Mouse (Mus musculus): ENCODE measurements around the gene Dnajc12. TPM values are rescaled to one million over a fixed set of nuclear protein-coding genes. Genes with fewer than 3 reads are reported as not detected.
"Not testable (repeated sequence)": the region's sequence is repeated elsewhere in the genome, so short reads cannot be mapped to it uniquely, and the experiment has no call there.

Gene Dnajc12
- polyA plus RNA-seq, 1 experiment from 2014 or later, result 9.1 TPM

DNA sequence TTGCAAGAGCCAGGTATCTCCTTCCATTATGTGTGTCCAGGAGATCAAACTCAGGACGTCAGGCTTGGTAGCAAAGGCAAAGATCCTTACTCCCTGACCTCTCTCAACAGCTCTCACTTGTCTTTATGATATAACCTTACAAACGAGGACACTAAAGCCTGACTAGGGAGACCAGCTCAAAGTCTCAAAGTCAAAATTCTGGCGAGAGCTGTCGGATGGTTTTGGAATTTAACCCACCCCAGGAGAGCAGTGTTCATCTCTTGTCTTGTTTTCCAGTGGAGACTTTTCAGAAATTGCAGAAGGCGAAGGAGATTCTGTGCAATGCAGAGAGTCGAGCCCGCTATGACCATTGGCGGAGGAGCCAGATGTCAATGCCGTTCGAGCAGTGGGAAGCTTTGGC, 14.7 kb downstream of the Dnajc12 start:
- no peak for ATAC-seq (ENCODE audit: low FRiP score)
- no peaks in the 10 kb centered on the region for H3K36me3 ChIP-seq (replicated peaks)
- H3K27me3 ChIP-seq, result no peaks in the 10 kb centered on the region
- no peaks in the 10 kb centered on the region for H3K4me1 ChIP-seq
- no peak overlapping the region for H3K4me2 ChIP-seq
- no peak overlapping the region for H3K27ac ChIP-seq
- H3K9me3 ChIP-seq, result no peaks in the 10 kb centered on the region
- H3K4me3 ChIP-seq (replicated peaks), result no peak overlapping the region
- no peak overlapping the region for H3K9ac ChIP-seq
- WGBS, result 91% methylated on average over 10 of the region's 10 CpGs

DNA sequence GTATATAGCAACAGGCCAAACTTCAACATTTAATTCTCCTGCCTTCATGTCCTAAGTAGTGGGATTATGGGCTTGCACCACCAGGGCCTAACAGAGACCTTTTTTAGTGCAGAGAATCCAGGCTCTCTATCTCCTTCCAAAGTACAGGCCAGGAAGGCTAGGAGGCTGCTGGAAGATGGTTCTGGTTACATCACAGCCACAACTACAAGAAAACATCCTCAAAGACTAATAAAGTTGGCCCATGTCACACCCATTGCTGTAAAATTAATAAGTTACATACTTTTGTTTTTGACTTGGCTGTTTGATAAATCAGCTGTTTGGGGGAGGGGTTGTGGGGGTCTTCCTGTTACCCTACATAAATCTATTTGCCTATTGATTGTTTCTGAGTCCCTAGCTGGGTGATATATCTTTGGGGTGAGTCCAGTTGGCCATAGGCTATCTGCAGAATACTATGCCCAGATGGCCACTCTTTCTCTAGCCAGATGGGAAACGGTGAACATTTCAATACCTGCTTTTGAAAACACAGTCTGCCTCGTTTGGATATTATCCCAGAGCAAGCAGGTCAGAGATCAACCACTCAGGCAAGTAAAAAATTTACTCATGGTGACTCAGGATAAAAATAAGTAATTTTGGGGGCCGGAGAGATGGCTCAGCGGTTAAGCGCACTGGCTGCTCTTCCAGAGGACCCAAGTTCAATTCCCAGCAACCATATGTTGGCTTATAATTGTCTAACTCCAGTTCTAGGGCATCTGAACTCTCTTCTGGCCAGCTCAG, 20.7 kb downstream of the Dnajc12 start:
- no peak for ATAC-seq (ENCODE audit: low FRiP score)
- Histone ChIP-seq H3K4me3 (replicated peaks) (no peak overlapping the region), H3K9me3 (no peaks in the 10 kb centered on the region), H3K36me3 (replicated peaks) (no peaks in the 10 kb centered on the region), H3K27me3 (no peaks in the 10 kb centered on the region), H3K4me2 (no peak overlapping the region), H3K27ac (no peak overlapping the region), H3K9ac (no peak overlapping the region), H3K4me1 (no peaks in the 10 kb centered on the region)
- WGBS, result 87% methylated on average over 5 of the region's 5 CpGs

GRCm38 (mm10) chr10:63403636-63404035, 21.4 kb downstream of the Dnajc12 start:
- no peaks in the 10 kb centered on the region for H3K9me3 ChIP-seq

DNA sequence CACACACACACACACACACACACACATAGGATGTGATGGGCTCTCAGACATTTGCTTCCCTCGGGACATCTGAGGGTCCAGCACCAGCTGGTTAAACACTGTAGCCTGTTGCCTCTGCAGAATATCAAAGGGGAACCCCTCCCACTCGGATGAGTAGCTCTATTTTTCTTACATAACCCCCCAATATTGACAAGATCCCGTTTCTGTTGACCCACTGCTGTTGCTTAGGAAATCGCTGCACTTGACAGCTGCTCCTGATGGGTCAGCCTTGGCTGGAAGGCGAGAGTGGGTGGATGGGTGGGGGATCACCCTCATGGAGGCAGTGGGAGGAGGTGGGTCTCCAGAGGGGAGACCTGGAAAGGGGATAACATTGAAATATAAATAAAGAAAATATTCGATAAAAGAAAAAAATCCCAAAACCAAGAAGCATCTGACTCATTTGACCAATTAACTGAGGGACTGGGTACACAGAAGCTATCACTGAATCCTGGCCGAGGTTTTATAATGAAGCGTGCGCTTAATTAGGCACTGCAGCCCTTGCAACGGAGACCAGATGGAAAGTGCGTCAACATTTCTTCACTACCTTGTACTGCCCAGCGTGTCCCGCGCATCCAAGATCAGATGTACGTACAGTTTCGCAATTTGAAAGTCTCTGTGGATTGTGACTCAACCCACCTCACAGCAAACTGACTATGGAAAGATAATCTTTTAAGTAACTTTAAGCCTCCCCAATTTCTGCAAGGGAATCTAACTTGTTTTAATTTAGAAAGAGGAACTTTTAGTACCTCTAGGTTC, 28.1 kb downstream of the Dnajc12 start:
- Histone ChIP-seq H3K27ac (no peak overlapping the region), H3K4me2 (no peak overlapping the region), H3K27me3 (no peaks in the 10 kb centered on the region), H3K4me1 (peaks cover 7% of the 10 kb centered on the region), H3K9me3 (no peaks in the 10 kb centered on the region), H3K9ac (no peak overlapping the region), H3K36me3 (replicated peaks) (no peaks in the 10 kb centered on the region), H3K4me3 (replicated peaks) (no peak overlapping the region)
- 59% methylated on average over 16 of the region's 16 CpGs for WGBS
- peak; percentile 65; the same call in 1 of the 2 replicates for ATAC-seq (ENCODE audit: low FRiP score)

More at GRCm38 (mm10) chr10:63403636-63404035, 21.4 kb downstream of the Dnajc12 start:
- Histone ChIP-seq H3K36me3 (replicated peaks) (no peaks in the 10 kb centered on the region), H3K27me3 (no peaks in the 10 kb centered on the region), H3K4me2 (no peak overlapping the region), H3K4me1 (no peaks in the 10 kb centered on the region), H3K4me3 (replicated peaks) (no peak overlapping the region), H3K27ac (no peak overlapping the region), H3K9ac (no peak overlapping the region)
- ATAC-seq (ENCODE audit: low FRiP score), result no peak
- WGBS, result 89% methylated on average over 2 of the region's 2 CpGs

DNA sequence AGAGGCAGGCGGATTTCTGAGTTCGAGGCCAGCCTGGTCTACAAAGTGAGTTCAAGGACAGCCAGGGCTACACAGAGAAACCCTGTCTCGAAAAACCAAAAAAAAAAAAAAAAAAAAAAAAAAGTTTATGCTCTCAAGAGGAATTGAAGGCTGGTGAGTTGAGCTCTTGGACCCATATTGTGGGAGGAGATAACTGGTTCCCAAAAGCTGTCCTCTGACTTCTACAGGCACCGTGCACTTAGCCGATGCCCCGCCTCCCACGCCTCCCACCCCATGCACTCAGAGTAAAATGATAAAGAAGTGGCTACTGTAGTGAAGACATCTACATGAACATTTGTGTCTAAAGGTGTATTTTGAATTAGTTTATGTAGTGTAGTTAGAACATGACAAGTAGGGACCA, 29.4 kb downstream of the Dnajc12 start:
- H3K9ac ChIP-seq; H3K4me2 ChIP-seq; H3K9me3 ChIP-seq; H3K27me3 ChIP-seq; H3K27ac ChIP-seq; ATAC-seq (ENCODE audit: low FRiP score); H3K4me3 ChIP-seq (replicated peaks); H3K4me1 ChIP-seq; H3K36me3 ChIP-seq (replicated peaks): not testable (repeated sequence)
- WGBS, result 89% methylated on average over 6 of the region's 7 CpGs

DNA sequence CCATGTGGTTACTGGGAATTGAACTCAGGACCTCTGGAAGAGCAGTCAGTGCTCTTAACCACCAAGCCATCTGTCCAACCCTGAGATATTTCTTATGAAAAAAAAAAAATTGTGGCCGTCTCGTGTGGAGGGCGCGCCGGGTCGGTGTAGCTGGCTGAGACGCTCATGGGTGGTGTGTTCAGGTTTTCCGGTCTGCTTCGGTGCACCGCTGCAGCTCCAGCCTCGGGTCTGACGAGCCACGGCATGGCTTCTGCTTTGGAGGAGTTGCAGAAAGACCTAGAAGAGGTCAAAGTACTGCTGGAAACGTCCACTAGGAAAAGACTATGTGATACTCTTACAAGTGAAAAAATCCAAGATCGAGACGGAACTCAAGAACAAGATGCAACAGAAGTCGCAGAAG, 30.5 kb downstream of the Dnajc12 start:
- Histone ChIP-seq H3K4me1 (peaks cover 7% of the 10 kb centered on the region), H3K4me2 (no peak overlapping the region), H3K27ac (no peak overlapping the region), H3K9ac (no peak overlapping the region), H3K36me3 (replicated peaks) (no peaks in the 10 kb centered on the region), H3K27me3 (no peaks in the 10 kb centered on the region), H3K4me3 (replicated peaks) (no peak overlapping the region), H3K9me3 (no peaks in the 10 kb centered on the region)
- 89% methylated on average over 17 of the region's 17 CpGs for WGBS
- ATAC-seq (ENCODE audit: low FRiP score), result no peak

- no peaks in the 10 kb centered on the region for H3K36me3 ChIP-seq (replicated peaks)
- H3K9ac ChIP-seq, result no peak overlapping the region
- H3K9me3 ChIP-seq, result no peaks in the 10 kb centered on the region
- H3K4me3 ChIP-seq (replicated peaks), result no peak overlapping the region
- no peak for ATAC-seq (ENCODE audit: low FRiP score)
- peaks cover 3% of the 10 kb centered on the region for H3K4me1 ChIP-seq
- H3K27ac ChIP-seq, result no peak overlapping the region
- WGBS, result 89% methylated on average over 7 of the region's 7 CpGs
- no peak overlapping the region for H3K4me2 ChIP-seq
- H3K27me3 ChIP-seq, result no peaks in the 10 kb centered on the region
Observed at GRCm38 (mm10) chr10:63415287-63415686, 33.0 kb downstream of the Dnajc12 start.

DNA sequence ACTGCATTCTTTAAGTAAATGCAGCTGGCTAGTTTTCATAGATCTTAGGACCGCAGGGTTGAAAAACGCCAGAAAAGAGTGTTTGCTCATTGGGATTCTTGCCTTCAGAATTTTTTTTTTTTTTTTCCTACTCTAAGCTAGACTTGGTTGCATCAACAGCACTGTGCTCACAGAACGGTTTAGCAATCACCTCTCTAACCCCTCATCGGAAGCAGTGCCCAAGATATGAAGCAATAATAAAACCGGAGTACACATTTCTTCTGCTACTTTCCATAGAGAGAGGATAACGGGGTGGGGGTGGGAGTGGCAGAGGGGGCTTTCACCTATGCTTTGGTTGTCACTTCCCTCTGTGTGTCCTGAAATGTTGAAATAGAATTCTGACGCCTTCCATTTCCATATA, 33.6 kb downstream of the Dnajc12 start:
- Histone ChIP-seq H3K9me3 (no peaks in the 10 kb centered on the region), H3K9ac (no peak overlapping the region), H3K4me3 (replicated peaks) (no peak overlapping the region), H3K36me3 (replicated peaks) (no peaks in the 10 kb centered on the region), H3K27me3 (no peaks in the 10 kb centered on the region), H3K4me1 (peaks cover 2% of the 10 kb centered on the region; the same call in 1 of the 2 replicates), H3K4me2 (no peak overlapping the region), H3K27ac (no peak overlapping the region)
- no peak for ATAC-seq (ENCODE audit: low FRiP score)
- 67% methylated on average over 7 of the region's 7 CpGs for WGBS

DNA sequence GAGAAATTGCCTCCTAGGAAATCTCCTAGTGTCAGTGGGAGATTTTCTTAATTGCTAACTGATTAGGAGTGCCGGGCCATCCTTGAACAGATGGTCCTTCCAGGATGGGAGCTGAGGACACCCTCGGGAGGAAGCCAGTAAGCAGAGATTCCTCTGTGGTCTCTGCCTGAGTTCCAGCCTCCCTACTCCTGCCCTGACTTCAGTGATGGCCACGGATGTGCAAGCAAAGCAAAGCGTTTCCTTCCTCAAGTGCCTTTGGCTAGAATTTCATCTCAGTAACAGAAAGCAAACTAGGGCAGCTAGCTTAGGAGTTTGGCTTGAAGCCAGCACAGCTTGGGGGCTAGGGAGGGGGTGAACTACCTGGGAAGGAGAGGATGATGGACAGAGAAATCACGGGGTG, 34.8 kb downstream of the Dnajc12 start:
- Histone ChIP-seq H3K9me3 (no peaks in the 10 kb centered on the region), H3K4me2 (no peak overlapping the region), H3K9ac (no peak overlapping the region), H3K4me3 (replicated peaks) (no peak overlapping the region), H3K36me3 (replicated peaks) (no peaks in the 10 kb centered on the region), H3K27ac (no peak overlapping the region), H3K27me3 (no peaks in the 10 kb centered on the region), H3K4me1 (peaks cover 2% of the 10 kb centered on the region; the same call in 1 of the 2 replicates)
- 75% methylated on average over 5 of the region's 5 CpGs for WGBS
- ATAC-seq (ENCODE audit: low FRiP score), result no peak

- Histone ChIP-seq H3K9me3 (no peaks in the 10 kb centered on the region), H3K27ac (no peak within 1 kb of the TSS), H3K36me3 (replicated peaks) (no peaks in the 10 kb centered on the region), H3K27me3 (no peaks in the 10 kb centered on the region), H3K4me3 (replicated peaks) (no peak within 1 kb of the TSS), H3K4me2 (no peak within 1 kb of the TSS), H3K4me1 (no peaks in the 10 kb centered on the region), H3K9ac (no peak within 1 kb of the TSS)
- no peak for ATAC-seq (ENCODE audit: low FRiP score)
- WGBS, result 88% methylated on average over 18 of the region's 18 CpGs
Observed at GRCm38 (mm10) chr10:63421739-63422735, 39.8 kb downstream of the Dnajc12 start, which contains the start of gene Gm7075. Gm7075 (minus strand) TSS chr10:63421789.

- Histone ChIP-seq H3K9ac (no peak overlapping the region), H3K4me1 (no peaks in the 10 kb centered on the region), H3K4me2 (no peak overlapping the region), H3K36me3 (replicated peaks) (no peaks in the 10 kb centered on the region), H3K4me3 (replicated peaks) (no peak overlapping the region), H3K27ac (no peak overlapping the region), H3K27me3 (no peaks in the 10 kb centered on the region), H3K9me3 (no peaks in the 10 kb centered on the region)
- WGBS, result 94% methylated on average over 5 of the region's 5 CpGs
- ATAC-seq (ENCODE audit: low FRiP score), result no peak
Observed at GRCm38 (mm10) chr10:63422736-63422992, 40.4 kb downstream of the Dnajc12 start.

Measured in forebrain, embryonic 12.5 days (tissue).